Mouse (Mus musculus): ENCODE measurements around the gene Dyx1c1. TPM values are rescaled to one million over a fixed set of nuclear protein-coding genes. Genes with fewer than 3 reads are reported as not detected.

Dyx1c1 gene
- total RNA-seq, 2 experiments from 2014 or later = 0.43 to 0.79 TPM

DNA sequence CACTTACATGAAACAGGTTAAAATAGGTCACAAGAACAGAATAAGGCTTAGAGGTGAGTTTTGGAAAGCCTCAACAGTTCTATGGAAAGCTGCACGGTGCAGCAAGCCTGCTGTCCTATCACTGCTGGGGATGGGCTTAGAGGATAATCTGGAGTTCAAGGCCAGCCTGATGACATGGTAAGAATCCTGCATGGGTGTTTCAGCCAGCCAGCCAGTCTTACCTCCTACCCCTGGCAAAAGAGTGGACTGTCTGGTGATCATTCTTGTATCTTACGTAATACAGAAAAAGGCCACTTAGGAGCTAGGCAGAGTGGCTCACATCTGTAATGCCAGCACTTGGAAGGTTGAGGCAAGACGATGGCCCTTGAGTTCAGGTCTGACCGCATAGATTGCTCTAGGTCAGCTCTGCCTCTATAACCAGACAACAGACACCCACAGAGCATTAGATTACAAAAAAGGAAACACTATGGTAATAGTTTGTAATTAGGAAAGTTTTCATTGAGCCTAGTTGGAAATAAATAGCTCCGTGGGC lies 62.0 kb downstream of the Dyx1c1 start:
- intact Hi-C loops (cut with DNase I) = no loop called here
- no peak for DNase-seq

Small RNA genes within 50 kb of the gene (microRNA-seq; reads per million reads assigned to microRNA genes)
- 0 reads per million in 2 experiments for gene Gm27353

Other genes with a start within 250 kb of the Dyx1c1 start
- under 1 TPM; 0.22 TPM for gene Prtg, start 151.9 kb upstream of the Dyx1c1 start, total RNA-seq (2021)
- gene Pygo1, start 33.1 kb upstream of the Dyx1c1 start, total RNA-seq (2021) = 1 to 10 TPM; 7.4 to 8.3 TPM
- not detected for gene Gm44503, start 67 bp downstream of the Dyx1c1 start, total RNA-seq (2021)
- gene Ccpg1os, start 26.6 kb downstream of the Dyx1c1 start, total RNA-seq (2021) = 1 to 10 TPM; 4.6 to 4.7 TPM
- gene Ccpg1, start 26.6 kb downstream of the Dyx1c1 start, total RNA-seq (2021) = 10 to 100 TPM; 53.4 to 53.9 TPM
- gene Pigb, start 81.6 kb downstream of the Dyx1c1 start, total RNA-seq (2021) = 1 to 10 TPM; 3.9 to 4.3 TPM
- 1 to 10 TPM; 4.4 to 6.7 TPM for gene Rab27a, start 86.1 kb downstream of the Dyx1c1 start, total RNA-seq (2021)
- gene Khdc3, start 143.1 kb downstream of the Dyx1c1 start, total RNA-seq (2021) = not detected
- gene Gm20509, start 143.7 kb downstream of the Dyx1c1 start, total RNA-seq (2021) = not detected
- 10 to 100 TPM; 54.9 to 60.4 TPM for gene Rsl24d1, start 154.6 kb downstream of the Dyx1c1 start, total RNA-seq (2021)